Mouse (Mus musculus) thymus, postnatal 25 days (tissue): Measurements from ENCODE around the gene Plcd1.

Experiments used
- DNase-seq: peaks from one replicate; pipeline ENCODE4 v3.0.0; 2022

Gene Plcd1

GRCm38 (mm10) chr9:119052154-119052944 lies 41.0 kb downstream of the Plcd1 start, which contains the start of gene Vill:
Vill (plus strand) TSS chr9:119052778.
- DNase-seq = no peak

DNA sequence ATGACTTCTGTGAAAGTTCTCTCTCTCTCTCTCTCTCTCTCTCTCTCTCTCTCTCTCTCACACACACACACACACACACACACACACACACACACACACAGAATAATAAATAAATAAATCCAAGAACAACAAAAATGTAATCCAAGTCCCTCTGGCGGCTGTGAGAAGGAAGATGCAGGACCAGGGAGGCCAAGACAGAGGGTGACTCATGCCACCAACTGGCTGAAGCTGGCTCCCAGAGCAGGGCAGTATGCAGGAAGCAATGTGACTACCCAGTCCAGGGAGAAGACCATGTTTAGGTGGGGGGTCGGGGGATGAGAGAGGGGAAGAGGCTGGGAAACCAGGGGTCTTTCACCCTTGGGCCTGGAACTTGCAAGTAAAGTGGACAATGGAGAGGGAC lies 42.1 kb downstream of the Plcd1 start:
- DNase-seq = no peak

DNA sequence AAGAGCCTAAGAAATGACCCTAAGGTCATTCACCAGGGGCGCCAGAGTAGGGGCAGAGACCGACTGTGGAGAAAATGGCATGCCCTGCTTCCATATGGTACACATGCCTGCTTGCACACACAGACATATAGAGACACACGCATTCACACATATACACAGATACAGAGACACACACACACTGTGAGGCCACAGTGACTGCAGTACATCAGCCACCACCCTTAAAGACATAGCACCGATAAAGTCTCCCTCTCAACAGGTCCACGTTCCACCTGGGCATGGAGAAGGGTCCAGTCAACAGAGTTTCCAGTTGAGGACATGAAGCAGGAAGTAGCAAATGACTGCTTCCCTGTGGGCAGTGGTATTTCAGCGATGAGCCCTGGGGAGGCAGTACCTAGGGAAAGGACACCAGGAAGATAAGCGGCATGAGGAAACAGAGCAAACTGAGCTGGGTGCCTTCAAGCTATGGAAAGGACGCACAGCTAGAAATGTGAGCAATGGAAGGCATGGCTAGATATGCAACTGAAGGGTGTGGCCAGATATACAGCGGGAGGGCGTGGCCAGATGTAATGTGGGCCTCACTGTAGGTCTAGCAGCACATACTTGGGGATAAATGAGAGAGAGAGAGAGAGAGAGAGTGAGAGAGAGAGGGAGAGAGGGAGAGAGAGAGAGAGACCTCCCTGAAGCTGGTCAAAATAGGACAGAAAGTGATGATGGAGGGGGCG lies 45.0 kb downstream of the Plcd1 start:
- no peak for DNase-seq

DNA sequence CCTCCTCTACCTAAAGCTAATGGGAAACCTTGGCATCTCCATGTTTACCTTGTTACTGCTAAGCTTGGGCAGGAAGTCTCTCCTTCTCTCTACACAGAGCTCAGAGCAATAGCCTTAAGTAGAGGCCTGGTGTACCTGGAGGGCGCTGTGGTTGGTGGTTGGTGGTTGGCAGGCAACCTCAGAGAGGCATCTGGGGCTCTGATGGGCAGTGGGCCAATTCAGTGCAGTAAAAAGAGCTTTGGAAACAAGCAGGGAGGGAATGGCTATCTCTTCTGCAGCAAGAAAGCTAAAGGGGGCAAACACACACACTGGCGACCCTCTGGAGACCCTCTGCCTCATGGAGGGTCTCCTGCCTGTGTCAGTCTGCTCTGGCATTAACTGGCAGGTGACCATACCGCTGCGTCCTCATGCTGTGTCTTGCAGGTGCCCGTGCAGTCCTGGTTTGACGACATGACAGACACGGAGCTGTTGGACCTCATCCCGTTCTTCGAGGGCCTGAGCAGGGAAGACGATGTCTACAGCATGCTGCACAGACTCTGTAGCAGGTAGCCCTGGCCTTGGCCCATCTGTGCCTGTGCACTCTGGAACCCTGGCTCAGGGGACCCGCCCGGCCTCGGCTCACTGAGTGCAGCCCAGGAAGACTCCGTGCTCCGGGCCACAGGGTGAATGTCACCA lies 53.1 kb downstream of the Plcd1 start:
- no peak for DNase-seq

DNA sequence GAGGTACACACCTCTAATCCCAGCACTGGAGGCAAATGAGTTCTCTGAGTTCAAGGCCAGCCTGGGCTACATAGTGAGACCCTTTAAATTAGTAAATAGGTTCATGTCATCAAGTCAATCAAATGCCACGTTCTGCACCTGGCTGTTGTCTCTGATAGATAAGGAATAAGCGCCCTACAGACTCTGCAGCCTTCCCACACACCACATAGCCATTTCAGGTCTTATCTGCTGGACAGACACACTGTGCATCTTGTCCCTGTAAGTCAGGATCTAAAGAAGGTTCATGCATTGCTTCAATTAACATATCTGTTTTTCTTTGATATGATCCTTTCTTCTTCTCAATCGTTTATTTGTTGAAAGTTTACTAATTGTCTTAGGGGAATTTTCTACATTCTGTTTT lies 54.7 kb downstream of the Plcd1 start:
- no peak for DNase-seq

DNA sequence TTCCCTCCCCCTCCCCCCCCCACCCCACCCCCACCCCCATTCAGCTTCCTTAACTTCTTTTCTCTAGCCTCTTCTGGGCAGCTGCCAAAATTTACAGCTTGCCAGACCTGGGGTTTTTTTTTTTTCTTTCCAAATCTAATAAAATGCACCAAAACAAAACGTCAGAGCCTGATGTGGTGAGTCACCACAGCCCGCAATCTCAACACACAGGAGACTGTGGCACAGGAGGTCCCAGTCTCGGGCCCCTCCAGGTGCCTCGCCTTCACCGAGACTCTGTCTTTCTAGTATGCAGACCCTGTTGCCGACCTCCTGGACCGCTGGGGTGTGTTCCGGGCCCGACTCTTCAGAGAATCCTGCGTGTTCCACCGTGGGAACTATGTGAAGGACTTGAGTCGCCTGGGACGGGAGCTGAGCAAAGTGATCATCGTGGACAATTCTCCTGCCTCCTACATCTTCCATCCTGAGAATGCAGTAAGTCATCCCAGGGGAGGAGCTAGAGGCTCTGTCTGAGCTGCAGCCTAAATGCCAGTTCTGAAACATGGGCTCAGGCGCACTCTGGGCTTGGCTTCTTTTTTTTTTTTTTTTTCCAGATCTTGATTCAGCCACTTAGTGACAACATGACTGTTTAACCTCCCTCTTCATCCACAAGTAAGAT lies 56.1 kb downstream of the Plcd1 start:
- peak; percentile 5 for DNase-seq

GRCm38 (mm10) chr9:119035836-119036235 lies 57.5 kb downstream of the Plcd1 start:
- DNase-seq = peak; percentile 4

- no peak for DNase-seq
Measured at GRCm38 (mm10) chr9:119034676-119035665, 58.3 kb downstream of the Plcd1 start.

DNA sequence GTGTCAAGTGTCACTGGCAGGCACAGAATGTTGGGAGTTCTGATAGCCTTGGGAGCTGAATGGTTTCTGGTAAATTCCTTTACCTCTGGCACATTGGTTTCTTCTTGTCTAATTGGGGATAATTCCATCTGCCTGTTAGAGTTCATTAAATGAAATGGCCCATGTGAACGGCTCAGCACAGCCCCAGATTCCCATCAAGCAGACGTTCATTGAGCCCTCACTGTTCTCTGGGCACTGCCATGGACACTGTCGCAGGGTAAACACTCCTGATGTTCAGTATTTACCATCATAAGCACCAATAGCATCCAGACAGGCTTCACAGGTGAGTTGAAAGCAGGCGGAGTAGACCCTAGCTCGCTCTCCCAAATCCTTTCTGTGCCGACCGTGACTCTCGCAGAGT lies 59.2 kb downstream of the Plcd1 start:
- no peak for DNase-seq

DNA sequence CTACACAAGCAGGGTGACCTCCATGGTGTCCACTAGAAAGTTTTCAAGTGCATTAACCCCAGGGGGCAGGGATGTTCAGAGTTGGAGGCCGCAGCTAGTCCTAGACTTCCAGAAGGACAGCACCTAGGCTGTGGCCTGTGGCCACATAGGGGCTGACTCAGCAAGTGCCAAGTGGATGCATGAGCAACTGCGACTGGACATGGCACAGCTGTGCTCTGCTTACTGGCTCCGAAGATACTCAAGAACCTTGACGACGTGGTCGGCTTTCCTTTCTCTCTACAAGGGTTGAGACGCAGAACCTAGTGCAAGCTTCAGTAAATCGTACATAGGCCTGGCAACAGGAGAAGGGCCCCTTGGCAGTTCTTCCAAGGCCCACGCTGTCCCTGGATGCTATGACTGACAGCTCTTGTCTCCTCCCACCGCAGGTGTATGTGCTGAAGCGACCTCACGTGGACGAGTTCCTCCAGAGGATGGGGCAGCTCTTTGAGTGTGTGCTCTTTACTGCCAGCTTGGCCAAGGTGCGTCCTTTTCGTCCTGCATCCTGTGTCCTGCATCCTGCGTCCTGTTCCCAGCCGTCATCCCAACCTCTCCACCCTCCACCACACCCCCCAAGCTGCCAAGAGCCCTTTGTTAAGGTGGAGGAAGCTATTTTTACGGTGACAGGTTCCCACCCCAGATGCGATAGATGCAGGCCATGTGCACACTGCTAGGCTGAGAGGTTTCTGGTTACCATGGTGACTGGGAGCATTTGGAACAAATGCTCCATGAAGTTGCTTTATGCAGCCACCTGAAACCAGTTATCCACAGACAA lies 60.0 kb downstream of the Plcd1 start:
- no peak for DNase-seq

DNA sequence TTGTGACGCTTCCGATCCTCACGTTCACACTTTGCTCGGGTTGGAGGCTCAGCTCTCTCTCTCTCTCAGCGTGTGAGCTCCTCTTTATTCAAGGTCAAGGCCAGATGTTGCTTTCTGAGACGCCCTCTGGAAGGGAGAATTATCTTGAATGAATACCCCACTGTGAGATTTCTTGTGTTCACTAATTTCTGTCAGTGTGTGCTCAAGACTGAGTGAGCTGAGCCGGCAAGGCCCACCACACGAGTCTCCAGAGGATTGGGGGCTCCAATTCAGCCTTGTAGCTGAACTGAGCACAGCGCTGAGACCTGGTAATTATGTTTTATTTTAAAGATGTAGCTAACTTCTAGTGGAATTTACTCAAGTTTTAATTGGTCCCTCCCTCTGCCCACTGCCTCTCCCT lies 60.8 kb downstream of the Plcd1 start:
- DNase-seq = no peak

DNA sequence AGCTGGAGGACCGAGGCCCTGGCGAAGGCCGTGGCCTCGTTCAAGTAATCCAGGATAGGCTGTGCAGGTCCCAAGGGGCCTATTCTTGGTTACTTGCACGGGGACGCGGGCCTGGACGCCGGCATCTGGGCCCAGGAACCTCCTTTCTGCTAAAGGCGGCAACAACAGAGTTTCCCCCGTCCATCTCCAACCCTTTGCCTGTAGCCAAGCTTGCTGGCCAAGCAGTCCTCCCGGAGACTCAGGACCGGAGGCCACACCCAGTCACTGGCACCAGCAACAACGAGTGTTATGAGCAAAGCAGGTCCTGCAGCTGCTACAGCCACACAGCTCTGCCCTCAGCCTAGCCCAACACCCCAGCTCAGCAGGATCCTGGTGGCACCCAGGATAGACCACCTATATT lies 61.5 kb downstream of the Plcd1 start:
- no peak for DNase-seq

- no peak for DNase-seq
Measured at GRCm38 (mm10) chr9:119031038-119031437, 62.3 kb downstream of the Plcd1 start.

- DNase-seq = peak; percentile 46
Measured at GRCm38 (mm10) chr9:119029568-119029967, 63.7 kb downstream of the Plcd1 start.

DNA sequence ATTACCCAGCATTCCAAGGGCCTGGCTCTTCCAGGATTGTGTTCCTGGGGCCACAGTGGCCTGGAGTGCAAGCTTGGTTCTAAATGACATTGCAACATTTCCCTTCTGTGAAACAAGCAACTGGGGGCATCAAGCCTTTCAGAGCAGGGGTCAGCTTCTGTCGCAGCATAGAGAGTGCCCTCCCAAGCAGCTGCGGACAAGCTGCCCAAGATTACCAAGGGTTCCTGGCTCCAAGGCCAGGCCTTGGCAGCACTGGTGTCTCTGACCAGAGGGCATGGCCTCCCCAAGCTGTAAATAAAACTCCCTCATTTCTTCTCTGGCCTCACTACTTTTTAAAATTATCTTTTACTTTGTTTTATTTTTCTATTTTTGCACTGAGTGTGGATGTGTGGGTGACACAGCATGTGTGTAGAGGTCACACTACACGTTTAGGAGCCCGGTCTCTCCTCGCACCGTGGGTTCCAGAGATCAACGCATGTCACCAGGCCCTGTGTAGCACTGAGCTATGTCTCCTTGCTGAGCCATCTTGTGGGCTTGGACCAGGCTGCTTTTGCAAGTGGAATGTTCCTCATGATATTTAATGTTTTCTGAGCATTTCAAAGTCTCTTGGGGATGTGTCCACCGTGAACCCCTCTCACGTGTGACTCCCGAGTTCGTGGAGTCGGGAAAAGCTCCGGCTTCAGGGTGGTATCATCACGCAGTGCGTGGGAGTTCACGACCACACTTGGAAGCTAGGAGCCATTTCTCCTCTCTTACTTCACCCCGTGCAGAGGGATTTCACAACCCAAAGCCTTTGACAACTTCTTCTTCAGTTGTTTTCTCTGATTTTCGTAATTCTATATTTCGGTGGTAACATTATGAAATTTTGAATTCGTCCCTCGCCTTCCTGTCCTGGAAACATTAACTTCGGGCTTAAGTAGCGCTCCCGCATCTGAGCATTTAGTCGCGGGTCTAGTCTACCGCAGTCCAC lies 64.8 kb downstream of the Plcd1 start:
- no peak for DNase-seq

DNA sequence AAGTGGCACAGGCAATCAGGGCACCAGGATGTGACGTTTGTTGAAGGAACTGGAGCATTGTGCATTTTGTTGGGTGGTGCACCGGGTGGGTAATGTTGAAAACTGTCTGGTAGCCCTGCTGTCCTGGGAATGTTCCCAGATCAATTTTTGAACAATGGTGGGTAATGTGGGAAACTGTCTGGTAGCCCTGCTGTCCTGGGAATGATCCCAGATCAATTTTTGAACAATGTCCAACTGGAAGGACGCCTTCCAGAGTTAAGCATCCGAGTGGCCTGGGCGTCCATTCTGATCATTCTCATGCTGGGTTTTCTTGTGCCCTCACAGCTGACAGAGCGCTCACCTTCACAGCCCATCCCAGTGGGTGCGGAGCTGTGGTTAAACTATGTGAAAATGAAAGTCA lies 66.0 kb downstream of the Plcd1 start:
- no peak for DNase-seq

DNA sequence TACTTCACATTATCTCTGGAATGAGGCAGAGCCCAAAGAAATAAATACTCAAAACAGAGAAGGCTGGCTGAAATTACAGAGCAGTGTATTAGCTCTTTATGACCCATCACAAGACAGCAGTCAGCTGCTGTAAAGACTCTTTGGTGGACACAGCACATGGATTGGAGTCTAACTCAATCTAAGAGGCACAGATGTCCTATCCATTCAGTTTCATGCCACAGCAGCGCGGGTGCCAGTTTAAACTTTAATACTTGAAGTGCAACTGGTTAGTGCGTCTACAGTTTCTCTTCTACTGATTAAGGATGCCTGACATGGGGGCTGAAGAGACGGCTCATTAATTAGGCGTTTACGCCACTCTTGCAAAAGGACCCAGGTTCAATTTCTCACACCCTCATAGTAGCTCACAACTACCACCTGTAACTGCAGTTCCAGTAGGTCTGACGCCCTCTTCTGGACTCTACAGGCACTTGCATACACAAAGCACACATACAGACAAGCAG lies 67.4 kb downstream of the Plcd1 start:
- no peak for DNase-seq

DNA sequence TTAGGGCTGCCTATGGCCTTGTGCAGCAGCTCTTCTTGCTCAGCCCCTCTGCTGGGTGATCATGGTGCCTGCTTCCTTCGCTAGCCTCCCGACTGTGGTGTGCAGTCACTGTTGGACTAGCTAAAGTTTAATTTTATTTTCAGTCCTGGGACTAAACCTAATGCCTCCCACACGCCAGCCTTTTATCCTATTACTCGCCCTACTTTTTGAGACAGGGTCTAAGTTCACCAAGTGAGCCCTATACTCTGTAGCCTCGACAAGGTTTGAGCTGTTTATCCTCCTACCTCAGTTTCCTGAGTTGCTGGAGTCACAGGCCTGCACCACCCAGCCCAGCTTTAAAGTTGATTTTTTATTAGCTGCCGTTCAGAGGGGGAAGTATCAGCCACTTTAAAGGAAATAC lies 68.0 kb downstream of the Plcd1 start:
- no peak for DNase-seq

- DNase-seq = no peak
Measured at GRCm38 (mm10) chr9:119021731-119022130, 71.6 kb downstream of the Plcd1 start.
